Comparison of ENCODE assay signal across 8 mouse cellular contexts in the genomic region with DNA sequence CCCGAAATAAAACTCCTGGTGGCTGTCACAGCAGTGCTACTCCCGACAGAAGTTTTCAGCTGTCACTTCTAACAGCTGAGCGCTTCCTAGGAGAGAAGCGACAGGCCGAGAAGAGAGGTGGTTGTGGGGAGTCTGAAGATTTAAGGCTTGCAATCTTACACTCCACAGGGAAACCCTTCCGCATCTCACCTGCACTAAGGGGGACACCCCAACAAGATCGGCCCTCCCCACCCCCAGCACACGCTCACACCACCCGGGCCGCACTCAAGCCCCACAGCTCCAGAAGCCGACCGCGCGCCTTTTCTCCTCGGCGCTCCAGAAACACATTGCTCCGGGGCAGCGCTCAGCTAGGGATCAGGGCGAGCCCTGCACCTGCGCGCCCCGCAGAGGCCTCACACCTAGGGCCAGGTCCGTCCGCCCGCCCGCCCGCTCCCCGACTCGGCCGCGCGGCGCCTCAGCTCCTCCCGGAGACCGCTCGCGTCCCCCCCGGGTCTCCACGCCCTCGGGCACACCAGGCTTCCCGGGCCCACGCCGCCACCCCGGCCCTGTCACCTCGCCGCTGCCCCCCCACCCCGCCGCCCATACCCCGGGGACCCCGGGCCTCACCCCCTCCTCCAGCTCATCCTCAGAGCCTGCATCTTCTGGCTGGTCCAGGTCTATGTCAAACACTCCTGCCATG. TPM values are rescaled to one million over a fixed set of nuclear protein-coding genes. Genes with fewer than 3 reads are reported as not detected.
DNase-seq lines count a peak whose midpoint lies in the region; ATAC-seq and TF ChIP-seq lines count a peak whose summit lies in the region.

No protein-coding gene starts in this region.

- H3K9ac ChIP-seq in heart, embryonic 14.5 days (ENCODE audit: low read length): peak overlapping the region; percentile 91
- peak overlapping the region; percentile 96 for H3K9ac ChIP-seq in heart, postnatal 0 days (replicated peaks; ENCODE audit: low read depth, low read length)
- H3K9ac ChIP-seq in liver, embryonic 11.5 days (ENCODE audit: low read depth, low read length): peak overlapping the region; percentile 90

- peak; percentile 52 for ATAC-seq in heart, embryonic 14.5 days (ENCODE audit: insufficient number of reproducible peaks, insufficient read depth, low FRiP score, low read depth)
- ATAC-seq in heart, postnatal 0 days (ENCODE audit: insufficient read depth, low read depth): peak; percentile 37
- ATAC-seq in liver, embryonic 11.5 days (replicated peaks; ENCODE audit: low FRiP score): peak; percentile 52

- H3K4me1 ChIP-seq in heart, embryonic 14.5 days (ENCODE audit: control insufficient read depth in 2 of 2, insufficient read depth in 2 of 2, low read length in 2 of 2): peaks cover 4 to 18% of the 10 kb centered on the region in 2 experiments
- H3K4me1 ChIP-seq in brown adipose tissue, adult 24 weeks (ENCODE audit: control insufficient read depth, insufficient read depth, insufficient read length, low read length): peaks cover 11% of the 10 kb centered on the region
- H3K4me1 ChIP-seq in heart, postnatal 0 days (ENCODE audit: control insufficient read depth, insufficient read depth): peaks cover 21% of the 10 kb centered on the region
- H3K4me1 ChIP-seq in liver, embryonic 11.5 days (replicated peaks; ENCODE audit: control insufficient read depth, insufficient read depth, low read length): peaks cover 8% of the 10 kb centered on the region
- H3K4me1 ChIP-seq in spleen, adult 2 months (ENCODE audit: control insufficient read depth, insufficient read depth, insufficient read length): peaks cover 3% of the 10 kb centered on the region

- peaks cover 3% of the 10 kb centered on the region; the same call in 1 of the 2 replicates for H3K36me3 ChIP-seq in heart, embryonic 14.5 days (ENCODE audit: control insufficient read depth, insufficient read depth, low read length)
- peaks cover 16% of the 10 kb centered on the region for H3K36me3 ChIP-seq in C2C12 (ENCODE audit: control insufficient read depth, insufficient read depth)
- peaks cover 8% of the 10 kb centered on the region; the same call in 1 of the 2 replicates for H3K36me3 ChIP-seq in heart, postnatal 0 days (replicated peaks; ENCODE audit: control insufficient read depth, insufficient read depth, low read length)
- no peaks in the 10 kb centered on the region; the same call in 1 of the 2 replicates for H3K36me3 ChIP-seq in liver, embryonic 11.5 days (ENCODE audit: control insufficient read depth, insufficient read depth, low read length)
- peaks cover under 1% of the 10 kb centered on the region; the same call in 1 of the 2 replicates for H3K36me3 ChIP-seq in spleen, adult 2 months (ENCODE audit: control insufficient read depth, insufficient read depth, low read length)

- peak overlapping the region; percentile 82 for H3ac ChIP-seq in C2C12 (ENCODE audit: control insufficient read depth, insufficient read length, low read depth)

- peak overlapping the region; percentile 70 for H3K4me2 ChIP-seq in heart, embryonic 14.5 days (ENCODE audit: low read length)
- H3K4me2 ChIP-seq in heart, postnatal 0 days (ENCODE audit: low read depth, low read length): peak overlapping the region; percentile 76
- peak overlapping the region; percentile 62 for H3K4me2 ChIP-seq in liver, embryonic 11.5 days

- no peak for TF ChIP-seq POLR2A in spleen, adult 2 months (IDR thresholded peaks at IDR 0.05; ENCODE audit: low read depth, low read length)

- no peak for TF ChIP-seq CTCF in C2C12 (IDR thresholded peaks at IDR 0.05; ENCODE audit: control insufficient read depth, insufficient read depth, insufficient read length)
- no peak for TF ChIP-seq CTCF in heart, postnatal 0 days (IDR thresholded peaks at IDR 0.05; ENCODE audit: low read depth)
- TF ChIP-seq CTCF in spleen, adult 2 months (IDR thresholded peaks at IDR 0.05; ENCODE audit: extremely low read depth, insufficient read depth, insufficient read length, insufficient replicate concordance): no peak

- no peaks in the 10 kb centered on the region for H3K27me3 ChIP-seq in heart, embryonic 14.5 days (ENCODE audit: control insufficient read depth, insufficient read depth, low read length)
- no peaks in the 10 kb centered on the region for H3K27me3 ChIP-seq in C2C12 (ENCODE audit: control insufficient read depth, insufficient read depth, insufficient read length)
- H3K27me3 ChIP-seq in heart, postnatal 0 days (ENCODE audit: control insufficient read depth, insufficient read depth, low read length): no peaks in the 10 kb centered on the region
- no peaks in the 10 kb centered on the region for H3K27me3 ChIP-seq in liver, embryonic 11.5 days (replicated peaks; ENCODE audit: control insufficient read depth, insufficient read depth, low read length)
- no peaks in the 10 kb centered on the region for H3K27me3 ChIP-seq in spleen, adult 2 months (ENCODE audit: control insufficient read depth, insufficient read depth, low read length)

- H3K27ac ChIP-seq in heart, embryonic 14.5 days (replicated peaks in 1 of 2; ENCODE audit: control insufficient read depth in 1 of 2, insufficient read depth in 1 of 2, low read depth in 2 of 2, low read length in 2 of 2): peak overlapping the region; percentile 84 to 85
- H3K27ac ChIP-seq in brown adipose tissue, adult 24 weeks (replicated peaks; ENCODE audit: low read depth, low read length): peak overlapping the region; percentile 73
- H3K27ac ChIP-seq in heart, postnatal 0 days (ENCODE audit: low read depth): peak overlapping the region; percentile 80
- peak overlapping the region; percentile 69 for H3K27ac ChIP-seq in liver, embryonic 11.5 days (ENCODE audit: low read depth, low read length)
- H3K27ac ChIP-seq in spleen, adult 2 months (ENCODE audit: insufficient read depth, low read length): peak overlapping the region; percentile 78

- TF ChIP-seq EP300 in heart, postnatal 0 days (IDR thresholded peaks at IDR 0.05; ENCODE audit: low read depth): no peak

- peaks cover 70% of the 10 kb centered on the region for H3K79me2 ChIP-seq in C2C12 (ENCODE audit: control insufficient read depth, insufficient read depth)

- H3K79me3 ChIP-seq in C2C12 (ENCODE audit: low read depth): peaks cover 55% of the 10 kb centered on the region

- DNase-seq in heart, postnatal 14 days: no peak
- DNase-seq in heart, postnatal 0 days (ENCODE audit: low spot score): peak; percentile 41
- DNase-seq in liver, embryonic 11.5 days (ENCODE audit: low spot score): no peak
- peak in 1 of 2 experiments; percentile 32 for DNase-seq in spleen, adult 2 months (ENCODE audit: low read depth in 1 of 2, low spot score in 2 of 2)
- DNase-seq in adrenal gland, adult 18-20 months (ENCODE audit: low spot score in 2 of 2): no peak

- H3K9me3 ChIP-seq in heart, embryonic 14.5 days (ENCODE audit: control insufficient read depth, low read length): no peaks in the 10 kb centered on the region
- H3K9me3 ChIP-seq in heart, postnatal 0 days (replicated peaks; ENCODE audit: control insufficient read depth, low read length): no peaks in the 10 kb centered on the region
- H3K9me3 ChIP-seq in liver, embryonic 11.5 days (ENCODE audit: control insufficient read depth, low read length): no peaks in the 10 kb centered on the region

- 1% methylated on average over 50 of the region's 50 CpGs for WGBS in heart, embryonic 14.5 days
- 1% methylated on average over 40 of the region's 50 CpGs for WGBS in heart, postnatal 0 days
- WGBS in liver, embryonic 11.5 days: 0% methylated on average over 50 of the region's 50 CpGs
- under 1% methylated on average over 50 of the region's 50 CpGs for WGBS in spleen, adult 2 months

- intact Hi-C loops in heart, postnatal 14 days (cut with DNase I): no loop called here

- peak overlapping the region; percentile 79 to 83 for H3K4me3 ChIP-seq in heart, embryonic 14.5 days (ENCODE audit: control insufficient read depth in 1 of 2, insufficient read depth in 1 of 2, low read depth in 1 of 2, low read length in 2 of 2)
- H3K4me3 ChIP-seq in C2C12 (ENCODE audit: insufficient read depth, poor library complexity, severe bottlenecking): peak overlapping the region; percentile 97
- peak overlapping the region; percentile 77 for H3K4me3 ChIP-seq in brown adipose tissue, adult 24 weeks (ENCODE audit: insufficient read depth, low read depth, low read length)
- peak overlapping the region; percentile 81 for H3K4me3 ChIP-seq in heart, postnatal 0 days (ENCODE audit: low read depth, low read length)
- H3K4me3 ChIP-seq in liver, embryonic 11.5 days (ENCODE audit: low read depth, low read length): peak overlapping the region; percentile 81
- H3K4me3 ChIP-seq in spleen, adult 2 months (ENCODE audit: extremely low read depth, insufficient read depth, insufficient read length): peak overlapping the region; percentile 87

RNA-seq across cellular contexts. Expression of a gene that starts 0.5 kb away (rescaled TPM):
- 33.4 and 34.8 TPM in 2 replicates for polyA plus RNA-seq in heart, embryonic 14.5 days (2014; fragmentation: Nextera tagmentation; extraction: Ambion mirVana)
- 10 to 100 TPM; 22.5 to 24.4 TPM for total RNA-seq in heart, postnatal 14 days (2021)
- polyA plus RNA-seq in C2C12 (2012; fragmentation: generic; extraction: Trizol): 9.8 TPM
- polyA plus RNA-seq in brown adipose tissue, adult 24 weeks (2012; ENCODE audit: insufficient read depth, insufficient read length, missing spikeins): 42.7 and 44.0 TPM in 2 replicates
- total RNA-seq in heart, postnatal 0 days (2014; rRNA removed; ENCODE audit: low replicate concordance): 10.5 and 13.2 TPM in 2 replicates
- 32.7 and 37.1 TPM in 2 replicates for polyA plus RNA-seq in heart, postnatal 0 days (2015; fragmentation: Nextera tagmentation; extraction: Ambion mirVana)
- polyA plus RNA-seq in liver, embryonic 11.5 days (2014; fragmentation: Nextera tagmentation; extraction: Ambion mirVana): 48.4 and 50.9 TPM in 2 replicates
- polyA plus RNA-seq in spleen, adult 2 months (2012; rRNA removed): 5.4 and 5.9 TPM in 2 replicates
- total RNA-seq in adrenal gland, adult 18-20 months (2021): 10 to 100 TPM; 31.9 to 43.7 TPM

RNA-seq across cellular contexts. Expression of a gene that starts 0.7 kb away (rescaled TPM):
- polyA plus RNA-seq in heart, embryonic 14.5 days (2014; fragmentation: Nextera tagmentation; extraction: Ambion mirVana): 12.0 and 13.2 TPM in 2 replicates
- 1 to 10 TPM; 5.9 to 7.1 TPM for total RNA-seq in heart, postnatal 14 days (2021)
- polyA plus RNA-seq in C2C12 (2012; fragmentation: generic; extraction: Trizol): 6.1 TPM
- polyA plus RNA-seq in brown adipose tissue, adult 24 weeks (2012; ENCODE audit: insufficient read depth, insufficient read length, missing spikeins): 7.5 and 9.3 TPM in 2 replicates
- total RNA-seq in heart, postnatal 0 days (2014; rRNA removed; ENCODE audit: low replicate concordance): 2.5 and 16.6 TPM in 2 replicates
- 8.0 and 10.6 TPM in 2 replicates for polyA plus RNA-seq in heart, postnatal 0 days (2015; fragmentation: Nextera tagmentation; extraction: Ambion mirVana)
- polyA plus RNA-seq in liver, embryonic 11.5 days (2014; fragmentation: Nextera tagmentation; extraction: Ambion mirVana): 18.5 and 18.7 TPM in 2 replicates
- 2.1 and 2.2 TPM in 2 replicates for polyA plus RNA-seq in spleen, adult 2 months (2012; rRNA removed)
- total RNA-seq in adrenal gland, adult 18-20 months (2021): 1 to 10 TPM; 6.2 to 7.7 TPM

RNA-seq across cellular contexts. Expression of a gene that starts 59.6 kb away (rescaled TPM):
- 45.6 and 46.6 TPM in 2 replicates for polyA plus RNA-seq in heart, embryonic 14.5 days (2014; fragmentation: Nextera tagmentation; extraction: Ambion mirVana)
- total RNA-seq in heart, postnatal 14 days (2021): 10 to 100 TPM; 25.2 to 28.6 TPM
- 12.5 TPM for polyA plus RNA-seq in C2C12 (2012; fragmentation: generic; extraction: Trizol)
- 29.9 and 34.6 TPM in 2 replicates for polyA plus RNA-seq in brown adipose tissue, adult 24 weeks (2012; ENCODE audit: insufficient read depth, insufficient read length, missing spikeins)
- total RNA-seq in heart, postnatal 0 days (2014; rRNA removed; ENCODE audit: low replicate concordance): 9.1 and 26.9 TPM in 2 replicates
- 31.3 and 31.4 TPM in 2 replicates for polyA plus RNA-seq in heart, postnatal 0 days (2015; fragmentation: Nextera tagmentation; extraction: Ambion mirVana)
- polyA plus RNA-seq in liver, embryonic 11.5 days (2014; fragmentation: Nextera tagmentation; extraction: Ambion mirVana): 30.2 and 31.5 TPM in 2 replicates
- 2.9 and 3.1 TPM in 2 replicates for polyA plus RNA-seq in spleen, adult 2 months (2012; rRNA removed)
- total RNA-seq in adrenal gland, adult 18-20 months (2021): 10 to 100 TPM; 32.2 to 42.1 TPM
